Mouse (Mus musculus): ENCODE measurements around the gene Kcnt2. TPM values are rescaled to one million over a fixed set of nuclear protein-coding genes. Genes with fewer than 3 reads are reported as not detected.

Gene Kcnt2
- total and polyA plus RNA-seq, 3 experiments = 0.78 to 4.1 (median 3.6) TPM

GRCm38 (mm10) chr1:140614840-140615239 lies 368.9 kb downstream of the Kcnt2 start:
- 58% methylated on average over 2 of the region's 2 CpGs for WGBS
- intact Hi-C loops (cut with DNase I) = no loop called here
- Histone ChIP-seq H3K79me2 (replicated peaks; ENCODE audit: control insufficient read depth, insufficient read depth, low read length) (no peaks in the 10 kb centered on the region), H3K9ac (ENCODE audit: low read depth, low read length) (no peak overlapping the region), H3K27ac (no peak overlapping the region), H3K4me3 (no peak overlapping the region), H3K4me1 (ENCODE audit: control insufficient read depth, insufficient read depth, low read length) (no peaks in the 10 kb centered on the region), H3K27me3 (ENCODE audit: control insufficient read depth, insufficient read depth, low read length) (no peaks in the 10 kb centered on the region), H3K36me3 (ENCODE audit: control insufficient read depth, insufficient read depth, low read length) (no peaks in the 10 kb centered on the region)
- no peak for DNase-seq
- TF ChIP-seq EP300 (IDR thresholded peaks at IDR 0.05; ENCODE audit: insufficient read depth, low read depth, low read length) = no peak
- no peak for TF ChIP-seq POLR2A (IDR thresholded peaks at IDR 0.05; ENCODE audit: insufficient read depth, low read depth, low read length)
- no peak for TF ChIP-seq CTCF (IDR thresholded peaks at IDR 0.05)

GRCm38 (mm10) chr1:140618164-140618563 lies 372.2 kb downstream of the Kcnt2 start:
- TF ChIP-seq POLR2A (IDR thresholded peaks at IDR 0.05; ENCODE audit: insufficient read depth, low read depth, low read length) (no peak), CTCF (IDR thresholded peaks at IDR 0.05) (no peak), EP300 (IDR thresholded peaks at IDR 0.05; ENCODE audit: insufficient read depth, low read depth, low read length) (no peak)
- no peaks in the 10 kb centered on the region for H3K79me2 ChIP-seq (replicated peaks; ENCODE audit: control insufficient read depth, insufficient read depth, low read length)
- no peaks in the 10 kb centered on the region for H3K36me3 ChIP-seq (ENCODE audit: control insufficient read depth, insufficient read depth, low read length)
- no peak overlapping the region for H3K27ac ChIP-seq
- intact Hi-C loops (cut with DNase I) = no loop called here
- DNase-seq = no peak
- no peak overlapping the region for H3K9ac ChIP-seq (ENCODE audit: low read depth, low read length)
- H3K4me3 ChIP-seq = no peak overlapping the region
- H3K4me1 ChIP-seq (ENCODE audit: control insufficient read depth, insufficient read depth, low read length) = no peaks in the 10 kb centered on the region
- H3K27me3 ChIP-seq (ENCODE audit: control insufficient read depth, insufficient read depth, low read length) = no peaks in the 10 kb centered on the region

- H3K4me1 ChIP-seq (ENCODE audit: control insufficient read depth, insufficient read depth, low read length) = no peaks in the 10 kb centered on the region
- no peaks in the 10 kb centered on the region for H3K79me2 ChIP-seq (replicated peaks; ENCODE audit: control insufficient read depth, insufficient read depth, low read length)
- H3K4me3 ChIP-seq = no peak overlapping the region
- H3K9ac ChIP-seq (ENCODE audit: low read depth, low read length) = no peak overlapping the region
- intact Hi-C loops (cut with DNase I) = no loop called here
- no peak for TF ChIP-seq EP300 (IDR thresholded peaks at IDR 0.05; ENCODE audit: insufficient read depth, low read depth, low read length)
- TF ChIP-seq POLR2A (IDR thresholded peaks at IDR 0.05; ENCODE audit: insufficient read depth, low read depth, low read length) = no peak
- no peak for TF ChIP-seq CTCF (IDR thresholded peaks at IDR 0.05)
- no peak for DNase-seq
- no peak overlapping the region for H3K27ac ChIP-seq
- H3K36me3 ChIP-seq (ENCODE audit: control insufficient read depth, insufficient read depth, low read length) = no peaks in the 10 kb centered on the region
- H3K27me3 ChIP-seq (ENCODE audit: control insufficient read depth, insufficient read depth, low read length) = no peaks in the 10 kb centered on the region
Measured at GRCm38 (mm10) chr1:140624918-140625317, 379.0 kb downstream of the Kcnt2 start.

GRCm38 (mm10) chr1:140659607-140660340 lies 413.8 kb downstream of the Kcnt2 start:
- Histone ChIP-seq H3K27ac (no peak overlapping the region), H3K4me1 (ENCODE audit: control insufficient read depth, insufficient read depth, low read length) (no peaks in the 10 kb centered on the region), H3K27me3 (ENCODE audit: control insufficient read depth, insufficient read depth, low read length) (no peaks in the 10 kb centered on the region), H3K79me2 (replicated peaks; ENCODE audit: control insufficient read depth, insufficient read depth, low read length) (no peaks in the 10 kb centered on the region), H3K36me3 (ENCODE audit: control insufficient read depth, insufficient read depth, low read length) (no peaks in the 10 kb centered on the region), H3K9ac (ENCODE audit: low read depth, low read length) (no peak overlapping the region), H3K4me3 (no peak overlapping the region)
- WGBS = 61% methylated on average over 3 of the region's 3 CpGs
- intact Hi-C loops (cut with DNase I) = loop anchor here (2.0 kb wide), 1 partner anchor 489 kb away; no protein-coding TSS in a partner anchor
- no peak for TF ChIP-seq POLR2A (IDR thresholded peaks at IDR 0.05; ENCODE audit: insufficient read depth, low read depth, low read length)
- no peak for TF ChIP-seq EP300 (IDR thresholded peaks at IDR 0.05; ENCODE audit: insufficient read depth, low read depth, low read length)
- no peak for TF ChIP-seq CTCF (IDR thresholded peaks at IDR 0.05)
- no peak for DNase-seq

- TF ChIP-seq EP300 (IDR thresholded peaks at IDR 0.05; ENCODE audit: insufficient read depth, low read depth, low read length) (no peak), CTCF (IDR thresholded peaks at IDR 0.05) (no peak), POLR2A (IDR thresholded peaks at IDR 0.05; ENCODE audit: insufficient read depth, low read depth, low read length) (no peak)
- no peak overlapping the region for H3K27ac ChIP-seq
- DNase-seq = no peak
- no peak overlapping the region for H3K4me3 ChIP-seq
- no peak overlapping the region for H3K9ac ChIP-seq (ENCODE audit: low read depth, low read length)
- 42% methylated on average over 12 of the region's 12 CpGs for WGBS
- H3K36me3 ChIP-seq (ENCODE audit: control insufficient read depth, insufficient read depth, low read length) = no peaks in the 10 kb centered on the region
- intact Hi-C loops (cut with DNase I) = loop anchor here (2.0 kb wide), 1 partner anchor 490 kb away; no protein-coding TSS in a partner anchor
- H3K27me3 ChIP-seq (ENCODE audit: control insufficient read depth, insufficient read depth, low read length) = no peaks in the 10 kb centered on the region
- H3K4me1 ChIP-seq (ENCODE audit: control insufficient read depth, insufficient read depth, low read length) = no peaks in the 10 kb centered on the region
- no peaks in the 10 kb centered on the region for H3K79me2 ChIP-seq (replicated peaks; ENCODE audit: control insufficient read depth, insufficient read depth, low read length)
Measured at GRCm38 (mm10) chr1:140660751-140661403, 414.9 kb downstream of the Kcnt2 start.

GRCm38 (mm10) chr1:140661404-140661787 lies 415.4 kb downstream of the Kcnt2 start:
- H3K36me3 ChIP-seq (ENCODE audit: control insufficient read depth, insufficient read depth, low read length) = no peaks in the 10 kb centered on the region
- WGBS = 23% methylated on average over 3 of the region's 3 CpGs
- H3K9ac ChIP-seq (ENCODE audit: low read depth, low read length) = no peak overlapping the region
- H3K27ac ChIP-seq = no peak overlapping the region
- intact Hi-C loops (cut with DNase I) = loop anchor here (2.0 kb wide), 1 partner anchor 491 kb away; no protein-coding TSS in a partner anchor
- no peaks in the 10 kb centered on the region for H3K27me3 ChIP-seq (ENCODE audit: control insufficient read depth, insufficient read depth, low read length)
- no peaks in the 10 kb centered on the region for H3K79me2 ChIP-seq (replicated peaks; ENCODE audit: control insufficient read depth, insufficient read depth, low read length)
- H3K4me1 ChIP-seq (ENCODE audit: control insufficient read depth, insufficient read depth, low read length) = no peaks in the 10 kb centered on the region
- DNase-seq = no peak
- TF ChIP-seq CTCF (IDR thresholded peaks at IDR 0.05) (peak; percentile 76), POLR2A (IDR thresholded peaks at IDR 0.05; ENCODE audit: insufficient read depth, low read depth, low read length) (no peak)
- H3K4me3 ChIP-seq = no peak overlapping the region

Other genes with a start within 250 kb of the Kcnt2 start
- gene Cfh, start 62.4 kb upstream of the Kcnt2 start, total RNA-seq (2021) = 100 to 1,000 TPM in 1 of 2 experiments, 10 to 100 TPM in 1; 98.3 to 112 TPM
- gene Cfh, start 62.4 kb upstream of the Kcnt2 start, polyA plus RNA-seq (2012; rRNA removed) = 27.6 and 63.7 TPM in 2 replicates